Mouse (Mus musculus) thymus, postnatal 36 days (tissue): ENCODE data around the gene Spaca6.

ENCODE experiments used
- DNase-seq, 2 experiments: peaks; one replicate each; pipeline ENCODE4 v3.0.0; 2022; ENCODE audit warnings: mixed read lengths in 2 of 2

The Spaca6 gene

GRCm38 (mm10) chr17:17845187-17846027 lies 18.4 kb downstream of the Spaca6 start:
- DNase-seq = peak in 1 of 2 experiments; percentile 7

- no peak for DNase-seq
These were observed 22.0 kb downstream of the Spaca6 start for GRCm38 (mm10) chr17:17848988-17849387.

GRCm38 (mm10) chr17:17849906-17850712 lies 23.2 kb downstream of the Spaca6 start:
- no peak for DNase-seq

GRCm38 (mm10) chr17:17855064-17855838 lies 28.3 kb downstream of the Spaca6 start, which contains the start of gene Has1:
TSS of gene Has1 (minus strand) at chr17:17855205.
- DNase-seq = no peak

- no peak for DNase-seq
These were observed 29.7 kb downstream of the Spaca6 start for GRCm38 (mm10) chr17:17856612-17857011.

GRCm38 (mm10) chr17:17857446-17857845 lies 30.5 kb downstream of the Spaca6 start:
- DNase-seq = no peak

GRCm38 (mm10) chr17:17860110-17860509 lies 33.2 kb downstream of the Spaca6 start:
- no peak for DNase-seq

GRCm38 (mm10) chr17:17862360-17862759 lies 35.4 kb downstream of the Spaca6 start:
- DNase-seq = no peak

GRCm38 (mm10) chr17:17865168-17865567 lies 38.2 kb downstream of the Spaca6 start:
- no peak for DNase-seq

- no peak for DNase-seq
These were observed 40.0 kb downstream of the Spaca6 start for GRCm38 (mm10) chr17:17866801-17867469.

GRCm38 (mm10) chr17:17870892-17871550 lies 44.1 kb downstream of the Spaca6 start:
- no peak for DNase-seq

- no peak for DNase-seq
These were observed 44.7 kb downstream of the Spaca6 start for GRCm38 (mm10) chr17:17871697-17872096.

GRCm38 (mm10) chr17:17879347-17879746 lies 52.4 kb downstream of the Spaca6 start:
- no peak for DNase-seq

- no peak for DNase-seq
These were observed 55.7 kb downstream of the Spaca6 start for GRCm38 (mm10) chr17:17882672-17883071.

GRCm38 (mm10) chr17:17883840-17884239 lies 56.9 kb downstream of the Spaca6 start, which contains the start of gene Fpr1:
TSS of gene Fpr1 (minus strand) at chr17:17883940.
- no peak for DNase-seq

GRCm38 (mm10) chr17:17887774-17888248 lies 60.9 kb downstream of the Spaca6 start, which contains the start of the genes Fpr2 and Fpr3:
TSS of gene Fpr2 (plus strand) at chr17:17887824.
TSS of gene Fpr3 (plus strand) at chr17:17887852.
- DNase-seq = no peak

- no peak for DNase-seq
These were observed 62.9 kb downstream of the Spaca6 start for GRCm38 (mm10) chr17:17889732-17890425.
